Mouse (Mus musculus): ENCODE measurements around the gene Ctsw.

- no peak for TF ChIP-seq CTCF (IDR thresholded peaks at IDR 0.05; ENCODE audit: control insufficient read depth, insufficient read depth, low read length)
- TF ChIP-seq POLR2A (IDR thresholded peaks at IDR 0.05; ENCODE audit: borderline replicate concordance, control insufficient read depth, low read depth, low read length) = no peak
These were observed 46.5 kb downstream of the Ctsw start for GRCm38 (mm10) chr19:5421784-5422183.

Measured in bone marrow, adult 2 months (tissue).